Mouse (Mus musculus) lung, postnatal 10 days (tissue): Measurements from ENCODE around the gene Tom1l1.
A peak's percentile ranks its signal among the peaks of the same experiment; 100 is the strongest.

Experiments used
- DNase-seq: peaks from one replicate; pipeline ENCODE4 v3.0.0; 2021

The Tom1l1 gene

GRCm38 (mm10) chr11:90666916-90667315, 21.2 kb downstream of the Tom1l1 start:
- no peak for DNase-seq

GRCm38 (mm10) chr11:90666144-90666757, 21.9 kb downstream of the Tom1l1 start:
- DNase-seq: no peak

- peak; percentile 84 for DNase-seq
These were observed 23.0 kb downstream of the Tom1l1 start for GRCm38 (mm10) chr11:90665161-90665560.

GRCm38 (mm10) chr11:90664345-90664986, 23.7 kb downstream of the Tom1l1 start:
- no peak for DNase-seq

- no peak for DNase-seq
These were observed 24.4 kb downstream of the Tom1l1 start for GRCm38 (mm10) chr11:90663618-90664297.

GRCm38 (mm10) chr11:90663052-90663451, 25.1 kb downstream of the Tom1l1 start:
- no peak for DNase-seq

GRCm38 (mm10) chr11:90660662-90661061, 27.5 kb downstream of the Tom1l1 start:
- no peak for DNase-seq

- peak; percentile 7 for DNase-seq
These were observed 30.6 kb downstream of the Tom1l1 start for GRCm38 (mm10) chr11:90657527-90657926.

GRCm38 (mm10) chr11:90652603-90653002, 35.6 kb downstream of the Tom1l1 start:
- DNase-seq: no peak

GRCm38 (mm10) chr11:90650231-90650885, 37.8 kb downstream of the Tom1l1 start:
- no peak for DNase-seq

- no peak for DNase-seq
These were observed 38.4 kb downstream of the Tom1l1 start for GRCm38 (mm10) chr11:90649777-90650176.

- DNase-seq: peak; percentile 51
These were observed 49.8 kb downstream of the Tom1l1 start for GRCm38 (mm10) chr11:90638312-90638830.

GRCm38 (mm10) chr11:90637440-90638311, 50.5 kb downstream of the Tom1l1 start, which contains the start of the genes Stxbp4 and Cox11:
Gene Stxbp4 (minus strand): TSS chr11:90638084.
Gene Cox11 (plus strand): TSS chr11:90638173.
- peak; percentile 95 for DNase-seq

GRCm38 (mm10) chr11:90634661-90635060, 53.5 kb downstream of the Tom1l1 start:
- no peak for DNase-seq

GRCm38 (mm10) chr11:90632480-90632879, 55.7 kb downstream of the Tom1l1 start:
- DNase-seq: no peak

GRCm38 (mm10) chr11:90627751-90628150, 60.4 kb downstream of the Tom1l1 start:
- no peak for DNase-seq

- DNase-seq: no peak
These were observed 63.0 kb downstream of the Tom1l1 start for GRCm38 (mm10) chr11:90625174-90625573.

- DNase-seq: peak; percentile 61
These were observed 64.7 kb downstream of the Tom1l1 start for GRCm38 (mm10) chr11:90623477-90623876.

- no peak for DNase-seq
These were observed 65.7 kb downstream of the Tom1l1 start for GRCm38 (mm10) chr11:90622500-90622899.

GRCm38 (mm10) chr11:90622044-90622443, 66.1 kb downstream of the Tom1l1 start:
- no peak for DNase-seq

- DNase-seq: no peak
These were observed 71.7 kb downstream of the Tom1l1 start for GRCm38 (mm10) chr11:90616431-90616830.

GRCm38 (mm10) chr11:90614743-90615142, 73.4 kb downstream of the Tom1l1 start:
- no peak for DNase-seq
